Mouse (Mus musculus): ENCODE data around the gene B4galnt2. TPM values are rescaled to one million over a fixed set of nuclear protein-coding genes. Genes with fewer than 3 reads are reported as not detected.

B4galnt2 gene
- polyA plus RNA-seq, 1 experiment from 2014 or later, result not detected

Small RNA genes within 50 kb of the gene (microRNA-seq; reads per million reads assigned to microRNA genes)
- gene Mir3063, result not detected

Other genes with a start within 250 kb of the B4galnt2 start
- gene Phb, start 247.9 kb downstream of the B4galnt2 start, polyA plus RNA-seq (2015; fragmentation: Nextera tagmentation; extraction: Ambion mirVana), result 195 and 220 TPM in 2 replicates
- 23.4 and 26.6 TPM in 2 replicates for gene Zfp652, start 202.2 kb downstream of the B4galnt2 start, polyA plus RNA-seq (2015; fragmentation: Nextera tagmentation; extraction: Ambion mirVana)
- gene B130006D01Rik, start 191.3 kb downstream of the B4galnt2 start, polyA plus RNA-seq (2015; fragmentation: Nextera tagmentation; extraction: Ambion mirVana), result 0.99 and 1.2 TPM in 2 replicates
- gene Phospho1, start 90.4 kb downstream of the B4galnt2 start, polyA plus RNA-seq (2015; fragmentation: Nextera tagmentation; extraction: Ambion mirVana), result 2.8 and 3.9 TPM in 2 replicates
- gene Gngt2, start 77.7 kb downstream of the B4galnt2 start, polyA plus RNA-seq (2015; fragmentation: Nextera tagmentation; extraction: Ambion mirVana), result 16.9 and 18.7 TPM in 2 replicates
- gene Abi3, start 72.4 kb downstream of the B4galnt2 start, polyA plus RNA-seq (2015; fragmentation: Nextera tagmentation; extraction: Ambion mirVana), result 7.0 and 7.2 TPM in 2 replicates
- gene Igf2bp1, start 91.0 kb upstream of the B4galnt2 start, polyA plus RNA-seq (2015; fragmentation: Nextera tagmentation; extraction: Ambion mirVana), result 38.8 and 41.4 TPM in 2 replicates
- not detected in 2 replicates for gene Gip, start 109.7 kb upstream of the B4galnt2 start, polyA plus RNA-seq (2015; fragmentation: Nextera tagmentation; extraction: Ambion mirVana)
- 89.0 and 99.0 TPM in 2 replicates for gene Snf8, start 120.0 kb upstream of the B4galnt2 start, polyA plus RNA-seq (2015; fragmentation: Nextera tagmentation; extraction: Ambion mirVana)
- 36.4 and 45.2 TPM in 2 replicates for gene Ube2z, start 150.5 kb upstream of the B4galnt2 start, polyA plus RNA-seq (2015; fragmentation: Nextera tagmentation; extraction: Ambion mirVana)
- 498 and 615 TPM in 2 replicates for gene Atp5g1, start 160.8 kb upstream of the B4galnt2 start, polyA plus RNA-seq (2015; fragmentation: Nextera tagmentation; extraction: Ambion mirVana)
- gene Calcoco2, start 197.1 kb upstream of the B4galnt2 start, polyA plus RNA-seq (2015; fragmentation: Nextera tagmentation; extraction: Ambion mirVana), result not detected in 2 replicates
- not detected in 2 replicates for gene Ttll6, start 218.9 kb upstream of the B4galnt2 start, polyA plus RNA-seq (2015; fragmentation: Nextera tagmentation; extraction: Ambion mirVana)

Measured in limb, embryonic 15.5 days (tissue).